Mouse (Mus musculus) myocyte (in vitro differentiated cells): ENCODE measurements around the gene Mier3.

Experiments used
- CEBPB ChIP-seq: IDR thresholded peaks from 2 replicates; pipeline ENCODE4 v1.6.1; 2011; ENCODE audit warnings: mild to moderate bottlenecking, moderate library complexity; ENCODE audit not compliant: poor library complexity, insufficient read depth, severe bottlenecking
- E2F4 ChIP-seq: IDR thresholded peaks from one replicate; pipeline ENCODE4 v1.6.1; 2011; ENCODE audit warnings: mild to moderate bottlenecking, control low read depth, moderate library complexity; ENCODE audit not compliant: insufficient read depth
- MAX ChIP-seq: IDR thresholded peaks from one replicate; pipeline ENCODE4 v1.6.1; 2011; ENCODE audit warnings: low read depth, mild to moderate bottlenecking, control low read depth
- POLR2A ChIP-seq: IDR thresholded peaks from one replicate; pipeline ENCODE4 v1.6.1; 2011; ENCODE audit warnings: low read depth, mild to moderate bottlenecking, control low read depth, moderate library complexity; ENCODE audit not compliant: insufficient read length
- POLR2AphosphoS2 ChIP-seq: IDR thresholded peaks from one replicate; pipeline ENCODE4 v1.6.1; 2011; ENCODE audit warnings: low read depth, control low read depth; ENCODE audit not compliant: insufficient read length
- REST ChIP-seq: IDR thresholded peaks from one replicate; pipeline ENCODE4 v1.6.1; 2011; ENCODE audit warnings: mild to moderate bottlenecking, control low read depth, moderate library complexity; ENCODE audit not compliant: insufficient read depth, insufficient read length
- TCF12 ChIP-seq: IDR thresholded peaks from one replicate; pipeline ENCODE4 v1.6.1; 2011; ENCODE audit warnings: mild to moderate bottlenecking, control low read depth; ENCODE audit not compliant: poor library complexity, insufficient read depth, severe bottlenecking

DNA sequence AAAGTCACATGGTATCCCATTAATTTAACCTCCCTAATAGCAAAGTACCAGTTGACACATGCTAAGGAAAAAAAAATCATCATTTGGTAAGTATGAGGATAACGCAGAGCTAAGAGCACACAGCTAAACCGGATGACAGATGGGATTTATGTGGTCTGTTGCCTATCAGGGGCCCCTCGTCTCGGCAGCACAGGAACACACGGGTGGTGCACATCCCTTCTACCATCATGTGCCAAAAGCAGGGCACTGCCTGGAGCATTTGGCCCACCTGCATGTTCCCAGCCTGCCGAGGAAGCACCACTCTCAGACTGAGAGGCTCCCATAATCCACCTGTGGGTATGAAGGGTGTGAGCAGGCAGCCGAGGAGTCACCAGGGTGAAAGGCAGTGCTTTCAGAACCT is 64.4 kb downstream of the Mier3 start:
- TF ChIP-seq TCF12: no peak
- TF ChIP-seq CEBPB: no peak
- TF ChIP-seq MAX: no peak
- TF ChIP-seq POLR2A: no peak
- TF ChIP-seq REST: no peak
- no peak for TF ChIP-seq POLR2AphosphoS2
- TF ChIP-seq E2F4: no peak
